ENCODE assay signal across 11 mouse cellular contexts in genomic region chr4:117916386-117916785, GRCm38 (mm10). TPM values are rescaled to one million over a fixed set of nuclear protein-coding genes. Genes with fewer than 3 reads are reported as not detected.
DNase-seq lines count a peak whose midpoint lies in the region; ATAC-seq and TF ChIP-seq lines count a peak whose summit lies in the region.
"Had no signal": no experiment of that assay in that cellular context is flagged by ENCODE, and none has a peak within 500 bp of the region (broad histone marks: within the 10 kb centered on the region; RNA-seq: fewer than 3 reads in every experiment).

No protein-coding gene starts in this region.

- H3K27ac ChIP-seq in hindbrain, embryonic 15.5 days (replicated peaks), result no peak overlapping the region
- no peak overlapping the region for H3K27ac ChIP-seq in hindbrain, embryonic 11.5 days (ENCODE audit: low read depth, low read length)
- H3K27ac ChIP-seq in MEL (ENCODE audit: control insufficient read depth, low read depth, low read length), result peak overlapping the region; percentile 80
- no peak overlapping the region for H3K27ac ChIP-seq in embryonic facial prominence, embryonic 14.5 days (replicated peaks; ENCODE audit: low read depth, low read length)
- H3K27ac ChIP-seq in midbrain, embryonic 13.5 days, result no peak overlapping the region
- H3K27ac ChIP-seq: embryonic facial prominence, embryonic 15.5 days had no signal

- no peak for TF ChIP-seq RAD21 in MEL (IDR thresholded peaks at IDR 0.05; ENCODE audit: low read depth, low read length)

- H3K4me1 ChIP-seq in hindbrain, embryonic 15.5 days (replicated peaks), result peaks cover 38% of the 10 kb centered on the region
- H3K4me1 ChIP-seq in hindbrain, embryonic 11.5 days (replicated peaks; ENCODE audit: control insufficient read depth, insufficient read depth, low read length), result peaks cover 9% of the 10 kb centered on the region; the same call in 1 of the 2 replicates
- peaks cover 14 to 40% of the 10 kb centered on the region in 2 experiments for H3K4me1 ChIP-seq in MEL (ENCODE audit: control insufficient read depth in 1 of 2, insufficient read depth in 2 of 2, low read length in 2 of 2)
- peaks cover 26% of the 10 kb centered on the region for H3K4me1 ChIP-seq in embryonic facial prominence, embryonic 14.5 days (ENCODE audit: control insufficient read depth, insufficient read depth, low read length)
- H3K4me1 ChIP-seq in midbrain, embryonic 13.5 days (replicated peaks), result peaks cover 38% of the 10 kb centered on the region

- H3K36me3 ChIP-seq in hindbrain, embryonic 15.5 days, result peaks cover 7% of the 10 kb centered on the region
- no peaks in the 10 kb centered on the region for H3K36me3 ChIP-seq in hindbrain, embryonic 11.5 days (ENCODE audit: control insufficient read depth, insufficient read depth, low read length)
- H3K36me3 ChIP-seq in MEL (ENCODE audit: control insufficient read depth in 1 of 2, insufficient read depth in 2 of 2, low read length in 2 of 2), result peaks cover 0 to 35% of the 10 kb centered on the region in 2 experiments; a peak in 2 of 4 replicates
- peaks cover 11% of the 10 kb centered on the region for H3K36me3 ChIP-seq in embryonic facial prominence, embryonic 14.5 days (ENCODE audit: control insufficient read depth, insufficient read depth, low read length)
- H3K36me3 ChIP-seq in midbrain, embryonic 13.5 days, result peaks cover 12% of the 10 kb centered on the region

- H3K79me2 ChIP-seq in MEL (ENCODE audit: control insufficient read depth, insufficient read depth, low read length, poor library complexity), result peaks cover 32% of the 10 kb centered on the region

- H3K4me2 ChIP-seq in hindbrain, embryonic 15.5 days, result peak overlapping the region; percentile 97; the same call in 1 of the 2 replicates
- no peak overlapping the region for H3K4me2 ChIP-seq in hindbrain, embryonic 11.5 days (replicated peaks; ENCODE audit: low read depth, low read length)
- peak overlapping the region; percentile 87 for H3K4me2 ChIP-seq in embryonic facial prominence, embryonic 14.5 days (ENCODE audit: low read depth, low read length)
- peak overlapping the region; percentile 100 for H3K4me2 ChIP-seq in midbrain, embryonic 13.5 days (replicated peaks)

- H3K27me3 ChIP-seq in hindbrain, embryonic 15.5 days, result no peaks in the 10 kb centered on the region
- no peaks in the 10 kb centered on the region for H3K27me3 ChIP-seq in hindbrain, embryonic 11.5 days (ENCODE audit: control insufficient read depth, insufficient read depth, low read length)
- H3K27me3 ChIP-seq in MEL (ENCODE audit: control insufficient read depth in 1 of 2, insufficient read depth in 2 of 2, low read length in 2 of 2), result no peaks in the 10 kb centered on the region
- no peaks in the 10 kb centered on the region for H3K27me3 ChIP-seq in embryonic facial prominence, embryonic 14.5 days (replicated peaks; ENCODE audit: control insufficient read depth, insufficient read depth, low read length)
- H3K27me3 ChIP-seq in midbrain, embryonic 13.5 days, result no peaks in the 10 kb centered on the region
- H3K27me3 ChIP-seq: embryonic facial prominence, embryonic 15.5 days had no signal

- no peak for DNase-seq in hindbrain, embryonic 11.5 days (ENCODE audit: low spot score)
- DNase-seq in MEL (ENCODE audit: low read depth, low spot score), result peak; percentile 70
- no peak for DNase-seq in embryonic facial prominence, embryonic 14.5 days (ENCODE audit: low spot score)
- no peak for DNase-seq in embryo, embryonic 10 days (ENCODE audit: low spot score)
- DNase-seq in spleen, postnatal 36 days (ENCODE audit: low spot score in 2 of 2), result no peak
- DNase-seq: gastrocnemius, postnatal 36 days; kidney, postnatal 10 days had no signal

- ATAC-seq in hindbrain, embryonic 15.5 days (ENCODE audit: low FRiP score, low read depth), result no peak
- ATAC-seq in hindbrain, embryonic 11.5 days (ENCODE audit: low FRiP score), result no peak
- ATAC-seq in embryonic facial prominence, embryonic 14.5 days (ENCODE audit: low read depth), result no peak
- ATAC-seq in midbrain, embryonic 13.5 days, result no peak

- H3K9me3 ChIP-seq in hindbrain, embryonic 15.5 days, result no peaks in the 10 kb centered on the region
- no peaks in the 10 kb centered on the region for H3K9me3 ChIP-seq in hindbrain, embryonic 11.5 days (ENCODE audit: control insufficient read depth, low read length)
- no peaks in the 10 kb centered on the region for H3K9me3 ChIP-seq in MEL (replicated peaks; ENCODE audit: insufficient read depth, low read length)
- no peaks in the 10 kb centered on the region for H3K9me3 ChIP-seq in embryonic facial prominence, embryonic 14.5 days (ENCODE audit: control insufficient read depth, low read length)
- H3K9me3 ChIP-seq in midbrain, embryonic 13.5 days, result no peaks in the 10 kb centered on the region
- H3K9me3 ChIP-seq: embryonic facial prominence, embryonic 15.5 days had no signal

- H3K4me3 ChIP-seq in hindbrain, embryonic 15.5 days, result no peak overlapping the region
- H3K4me3 ChIP-seq in hindbrain, embryonic 11.5 days (ENCODE audit: low read depth, low read length), result no peak overlapping the region
- H3K4me3 ChIP-seq in MEL (ENCODE audit: control insufficient read depth in 1 of 2, insufficient read depth in 1 of 2, low read depth in 2 of 2, low read length in 2 of 2), result peak overlapping the region; percentile 90 to 96
- H3K4me3 ChIP-seq in embryonic facial prominence, embryonic 14.5 days (ENCODE audit: low read depth, low read length), result no peak overlapping the region
- no peak overlapping the region for H3K4me3 ChIP-seq in midbrain, embryonic 13.5 days (replicated peaks)

- 0 out of 4 replicates have a peak, but pooled peaks of 1 of the 2 experiments have one; percentile 32 for TF ChIP-seq POLR2A in MEL (IDR thresholded peaks at IDR 0.05; ENCODE audit: control insufficient read depth in 1 of 2, insufficient read depth in 1 of 2, low read depth in 1 of 2, low read length in 2 of 2, poor library complexity in 1 of 2)

- 84% methylated on average over 5 of the region's 5 CpGs for WGBS in hindbrain, embryonic 15.5 days
- WGBS in hindbrain, embryonic 11.5 days, result 87% methylated on average over 5 of the region's 5 CpGs
- 80% methylated on average over 5 of the region's 5 CpGs for WGBS in embryonic facial prominence, embryonic 14.5 days
- WGBS in midbrain, embryonic 13.5 days, result 91% methylated on average over 5 of the region's 5 CpGs

- no peak overlapping the region for H3K9ac ChIP-seq in hindbrain, embryonic 15.5 days
- H3K9ac ChIP-seq in hindbrain, embryonic 11.5 days (ENCODE audit: low read depth, low read length), result no peak overlapping the region
- H3K9ac ChIP-seq in MEL (ENCODE audit: control insufficient read depth, low read depth, low read length, poor library complexity, severe bottlenecking), result peak overlapping the region; percentile 75
- H3K9ac ChIP-seq in embryonic facial prominence, embryonic 14.5 days (ENCODE audit: low read depth, low read length), result no peak overlapping the region
- H3K9ac ChIP-seq in midbrain, embryonic 13.5 days (replicated peaks), result no peak overlapping the region
- H3K9ac ChIP-seq: embryonic facial prominence, embryonic 15.5 days had no signal

- TF ChIP-seq EP300 in MEL (IDR thresholded peaks at IDR 0.05; ENCODE audit: low read depth in 1 of 2, low read length in 2 of 2), result peak in 1 of 2 experiments; percentile 15; a peak in 1 of 4 replicates

- TF ChIP-seq CTCF in MEL (IDR thresholded peaks at IDR 0.05 in 2 of 3, conservative IDR thresholded peaks at IDR 0.05 in 1 of 3; ENCODE audit: control insufficient read depth in 1 of 3, insufficient read depth in 1 of 3, low read depth in 2 of 3, low read length in 3 of 3, poor library complexity in 1 of 3, severe bottlenecking in 1 of 3), result no peak

RNA-seq across cellular contexts. Expression of gene Ipo13, which starts 1.6 kb away (rescaled TPM):
- 62.3 and 68.8 TPM in 2 replicates for polyA plus RNA-seq in hindbrain, embryonic 15.5 days (2015; fragmentation: Nextera tagmentation; extraction: Ambion mirVana)
- polyA plus RNA-seq in hindbrain, embryonic 11.5 days (2014; fragmentation: Nextera tagmentation; extraction: Ambion mirVana), result 43.8 and 54.5 TPM in 2 replicates
- 38.1 and 39.5 TPM in 2 replicates for total RNA-seq in MEL (2012; rRNA removed)
- 10 to 100 TPM in 1 of 2 experiments, not detected in 1; 88.0 TPM for polyA plus RNA-seq in MEL (2012; ENCODE audit: insufficient read depth in 1 of 2, insufficient read length in 2 of 2, low read depth in 1 of 2, low replicate concordance in 2 of 2, missing spikeins in 1 of 2)
- 38.2 and 40.6 TPM in 2 replicates for polyA plus RNA-seq in embryonic facial prominence, embryonic 14.5 days (2014; fragmentation: Nextera tagmentation; extraction: Ambion mirVana)
- 66.2 and 72.9 TPM in 2 replicates for polyA plus RNA-seq in midbrain, embryonic 13.5 days (2015; fragmentation: Nextera tagmentation; extraction: Ambion mirVana)

RNA-seq across cellular contexts. Expression of gene Artn, which starts 13.2 kb away (rescaled TPM):
- 0.87 and 0.92 TPM in 2 replicates for polyA plus RNA-seq in hindbrain, embryonic 15.5 days (2015; fragmentation: Nextera tagmentation; extraction: Ambion mirVana)
- polyA plus RNA-seq in hindbrain, embryonic 11.5 days (2014; fragmentation: Nextera tagmentation; extraction: Ambion mirVana), result 1.6 and 1.8 TPM in 2 replicates
- total RNA-seq in MEL (2012; rRNA removed), result 0.08 TPM in 1 of 2 replicates, not detected in the other
- under 1 TPM in 1 of 2 experiments, not detected in 1; 0.21 TPM for polyA plus RNA-seq in MEL (2012; ENCODE audit: insufficient read depth in 1 of 2, insufficient read length in 2 of 2, low read depth in 1 of 2, low replicate concordance in 2 of 2, missing spikeins in 1 of 2)
- 2.1 and 2.8 TPM in 2 replicates for polyA plus RNA-seq in embryonic facial prominence, embryonic 14.5 days (2014; fragmentation: Nextera tagmentation; extraction: Ambion mirVana)
- 0.30 TPM in 2 replicates for polyA plus RNA-seq in midbrain, embryonic 13.5 days (2015; fragmentation: Nextera tagmentation; extraction: Ambion mirVana)
- total RNA-seq: neutrophil, adult 5-6 weeks had no signal

RNA-seq across cellular contexts. Expression of gene Dph2, which starts 24.6 kb away (rescaled TPM):
- polyA plus RNA-seq in hindbrain, embryonic 15.5 days (2015; fragmentation: Nextera tagmentation; extraction: Ambion mirVana), result 21.8 and 23.6 TPM in 2 replicates
- 21.0 and 26.8 TPM in 2 replicates for polyA plus RNA-seq in hindbrain, embryonic 11.5 days (2014; fragmentation: Nextera tagmentation; extraction: Ambion mirVana)
- 24.7 and 27.2 TPM in 2 replicates for total RNA-seq in MEL (2012; rRNA removed)
- polyA plus RNA-seq in MEL (2012; ENCODE audit: insufficient read depth in 1 of 2, insufficient read length in 2 of 2, low read depth in 1 of 2, low replicate concordance in 2 of 2, missing spikeins in 1 of 2), result 10 to 100 TPM in 1 of 2 experiments, not detected in 1; 25.2 TPM
- 13.4 and 15.0 TPM in 2 replicates for polyA plus RNA-seq in embryonic facial prominence, embryonic 14.5 days (2014; fragmentation: Nextera tagmentation; extraction: Ambion mirVana)
- polyA plus RNA-seq in midbrain, embryonic 13.5 days (2015; fragmentation: Nextera tagmentation; extraction: Ambion mirVana), result 26.0 and 26.1 TPM in 2 replicates

RNA-seq across cellular contexts. Expression of gene Atp6v0b, which starts 29.3 kb away (rescaled TPM):
- 570 and 601 TPM in 2 replicates for polyA plus RNA-seq in hindbrain, embryonic 15.5 days (2015; fragmentation: Nextera tagmentation; extraction: Ambion mirVana)
- 233 and 246 TPM in 2 replicates for polyA plus RNA-seq in hindbrain, embryonic 11.5 days (2014; fragmentation: Nextera tagmentation; extraction: Ambion mirVana)
- 227 and 286 TPM in 2 replicates for total RNA-seq in MEL (2012; rRNA removed)
- 100 to 1,000 TPM in 1 of 2 experiments, not detected in 1; 343 TPM for polyA plus RNA-seq in MEL (2012; ENCODE audit: insufficient read depth in 1 of 2, insufficient read length in 2 of 2, low read depth in 1 of 2, low replicate concordance in 2 of 2, missing spikeins in 1 of 2)
- polyA plus RNA-seq in embryonic facial prominence, embryonic 14.5 days (2014; fragmentation: Nextera tagmentation; extraction: Ambion mirVana), result 199 and 230 TPM in 2 replicates
- polyA plus RNA-seq in midbrain, embryonic 13.5 days (2015; fragmentation: Nextera tagmentation; extraction: Ambion mirVana), result 458 and 469 TPM in 2 replicates

RNA-seq across cellular contexts. Expression of gene B4galt2, which starts 33.1 kb away (rescaled TPM):
- polyA plus RNA-seq in hindbrain, embryonic 15.5 days (2015; fragmentation: Nextera tagmentation; extraction: Ambion mirVana), result 56.5 and 69.5 TPM in 2 replicates
- 27.3 and 27.9 TPM in 2 replicates for polyA plus RNA-seq in hindbrain, embryonic 11.5 days (2014; fragmentation: Nextera tagmentation; extraction: Ambion mirVana)
- 0.08 TPM in 1 of 2 replicates, not detected in the other for total RNA-seq in MEL (2012; rRNA removed)
- polyA plus RNA-seq in MEL (2012; ENCODE audit: insufficient read depth in 1 of 2, insufficient read length in 2 of 2, low read depth in 1 of 2, low replicate concordance in 2 of 2, missing spikeins in 1 of 2), result under 1 TPM in 1 of 2 experiments, not detected in 1; 0.19 TPM
- polyA plus RNA-seq in embryonic facial prominence, embryonic 14.5 days (2014; fragmentation: Nextera tagmentation; extraction: Ambion mirVana), result 34.3 and 42.8 TPM in 2 replicates
- 42.7 and 42.8 TPM in 2 replicates for polyA plus RNA-seq in midbrain, embryonic 13.5 days (2015; fragmentation: Nextera tagmentation; extraction: Ambion mirVana)
- total RNA-seq: neutrophil, adult 5-6 weeks had no signal

Comparison
In these comparisons a context has a peak if more than half of its experiments do, and no peak if none do; other contexts are left out.
1. H3K4me3 ChIP-seq: peak in MEL (2 of 2); none in hindbrain, embryonic 15.5 days (single experiment), hindbrain, embryonic 11.5 days (single experiment), embryonic facial prominence, embryonic 14.5 days (single experiment) and midbrain, embryonic 13.5 days (single experiment).